Mouse (Mus musculus): ENCODE data around the gene Hs6st3.
"Not testable (repeated sequence)": the region's sequence is repeated elsewhere in the genome, so short reads cannot be mapped to it uniquely, and the experiment has no call there.

Hs6st3 gene

GRCm38 (mm10) chr14:119248001-119248607, 110.0 kb downstream of the Hs6st3 start:
- DNase-seq (ENCODE audit: low spot score), result no peak

GRCm38 (mm10) chr14:119250353-119250752, 112.2 kb downstream of the Hs6st3 start:
- DNase-seq (ENCODE audit: low spot score), result no peak

GRCm38 (mm10) chr14:119255396-119255795, 117.3 kb downstream of the Hs6st3 start:
- DNase-seq (ENCODE audit: low spot score), result no peak

GRCm38 (mm10) chr14:119257072-119257471, 118.9 kb downstream of the Hs6st3 start:
- DNase-seq (ENCODE audit: low spot score), result no peak

- DNase-seq (ENCODE audit: low spot score), result no peak
These were observed 122.2 kb downstream of the Hs6st3 start for GRCm38 (mm10) chr14:119260176-119260962.

- DNase-seq (ENCODE audit: low spot score), result no peak
These were observed 128.2 kb downstream of the Hs6st3 start for GRCm38 (mm10) chr14:119266334-119266733.

- no peak for DNase-seq (ENCODE audit: low spot score)
These were observed 134.9 kb downstream of the Hs6st3 start for GRCm38 (mm10) chr14:119273088-119273487.

GRCm38 (mm10) chr14:119278156-119278555, 140.0 kb downstream of the Hs6st3 start:
- not testable (repeated sequence) for DNase-seq (ENCODE audit: low spot score)

- no peak for DNase-seq (ENCODE audit: low spot score)
These were observed 145.8 kb downstream of the Hs6st3 start for GRCm38 (mm10) chr14:119283951-119284350.

- DNase-seq (ENCODE audit: low spot score), result no peak
These were observed 151.5 kb downstream of the Hs6st3 start for GRCm38 (mm10) chr14:119289668-119290067.

- DNase-seq (ENCODE audit: low spot score), result no peak
These were observed 155.9 kb downstream of the Hs6st3 start for GRCm38 (mm10) chr14:119294071-119294470.

- no peak for DNase-seq (ENCODE audit: low spot score)
These were observed 168.3 kb downstream of the Hs6st3 start for GRCm38 (mm10) chr14:119306461-119306860.

GRCm38 (mm10) chr14:119318379-119318778, 180.2 kb downstream of the Hs6st3 start:
- no peak for DNase-seq (ENCODE audit: low spot score)

- DNase-seq (ENCODE audit: low spot score), result no peak
These were observed 209.1 kb downstream of the Hs6st3 start for GRCm38 (mm10) chr14:119347236-119347635.

- DNase-seq (ENCODE audit: low spot score), result no peak
These were observed 223.3 kb downstream of the Hs6st3 start for GRCm38 (mm10) chr14:119361414-119361813.

- DNase-seq (ENCODE audit: low spot score), result no peak
These were observed 229.8 kb downstream of the Hs6st3 start for GRCm38 (mm10) chr14:119367866-119368425.

GRCm38 (mm10) chr14:119369274-119369673, 231.1 kb downstream of the Hs6st3 start:
- DNase-seq (ENCODE audit: low spot score), result no peak

GRCm38 (mm10) chr14:119370013-119370412, 231.9 kb downstream of the Hs6st3 start:
- no peak for DNase-seq (ENCODE audit: low spot score)

GRCm38 (mm10) chr14:119379303-119379702, 241.2 kb downstream of the Hs6st3 start:
- DNase-seq (ENCODE audit: low spot score), result no peak

- no peak for DNase-seq (ENCODE audit: low spot score)
These were observed 263.5 kb downstream of the Hs6st3 start for GRCm38 (mm10) chr14:119401618-119402017.

- DNase-seq (ENCODE audit: low spot score), result no peak
These were observed 271.4 kb downstream of the Hs6st3 start for GRCm38 (mm10) chr14:119409334-119410050.

GRCm38 (mm10) chr14:119422894-119423293, 284.8 kb downstream of the Hs6st3 start:
- no peak for DNase-seq (ENCODE audit: low spot score)

GRCm38 (mm10) chr14:119450471-119450870, 312.3 kb downstream of the Hs6st3 start:
- DNase-seq (ENCODE audit: low spot score), result no peak

Measured in ovary, postnatal 10 days (tissue).